Mouse (Mus musculus) ES-E14 (cell line): ENCODE measurements at regions not wholly inside any gene's neighbourhood (a gene's known extent, or its start where the extent isn't known, plus 50 kb on each side); places are given as distances from the start of the nearest gene placed in this dataset.

Experiments used
- HCFC1 ChIP-seq: IDR thresholded peaks from 2 replicates; pipeline ENCODE4 v1.6.1; 2012; ENCODE audit warnings: low read length, inconsistent platforms, borderline replicate concordance; ENCODE audit not compliant: insufficient read depth
- ZC3H11A ChIP-seq: IDR thresholded peaks from 2 replicates; pipeline ENCODE4 v1.6.1; 2012; ENCODE audit warnings: low read depth, mild to moderate bottlenecking, inconsistent platforms, low read length, borderline replicate concordance

DNA sequence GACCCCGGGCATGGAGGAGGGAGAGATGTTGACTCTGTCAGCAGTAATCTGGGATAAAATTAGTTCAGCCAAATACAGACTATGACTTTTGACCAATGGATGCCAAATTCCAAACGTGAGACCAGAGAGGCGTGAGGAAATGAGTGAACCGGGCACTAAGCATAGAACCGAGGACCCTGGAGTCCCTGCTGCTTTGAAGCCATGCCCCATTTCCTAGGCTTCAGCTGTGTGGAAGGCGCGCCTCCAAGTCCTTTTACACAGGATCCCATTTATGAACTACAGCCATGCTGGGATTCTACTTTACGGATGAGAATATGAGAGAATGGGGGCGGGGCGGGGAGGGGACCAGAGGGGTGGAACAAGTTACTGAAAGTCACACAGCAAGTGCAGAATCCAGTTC, 155.8 kb downstream of the Utp6 start:
- TF ChIP-seq ZC3H11A: no peak
- no peak for TF ChIP-seq HCFC1
